Mouse (Mus musculus): ENCODE results near the gene 4933405L10Rik. TPM values are rescaled to one million over a fixed set of nuclear protein-coding genes. Genes with fewer than 3 reads are reported as not detected.

4933405L10Rik gene
- polyA plus RNA-seq, 1 experiment = 0.51 TPM

DNA sequence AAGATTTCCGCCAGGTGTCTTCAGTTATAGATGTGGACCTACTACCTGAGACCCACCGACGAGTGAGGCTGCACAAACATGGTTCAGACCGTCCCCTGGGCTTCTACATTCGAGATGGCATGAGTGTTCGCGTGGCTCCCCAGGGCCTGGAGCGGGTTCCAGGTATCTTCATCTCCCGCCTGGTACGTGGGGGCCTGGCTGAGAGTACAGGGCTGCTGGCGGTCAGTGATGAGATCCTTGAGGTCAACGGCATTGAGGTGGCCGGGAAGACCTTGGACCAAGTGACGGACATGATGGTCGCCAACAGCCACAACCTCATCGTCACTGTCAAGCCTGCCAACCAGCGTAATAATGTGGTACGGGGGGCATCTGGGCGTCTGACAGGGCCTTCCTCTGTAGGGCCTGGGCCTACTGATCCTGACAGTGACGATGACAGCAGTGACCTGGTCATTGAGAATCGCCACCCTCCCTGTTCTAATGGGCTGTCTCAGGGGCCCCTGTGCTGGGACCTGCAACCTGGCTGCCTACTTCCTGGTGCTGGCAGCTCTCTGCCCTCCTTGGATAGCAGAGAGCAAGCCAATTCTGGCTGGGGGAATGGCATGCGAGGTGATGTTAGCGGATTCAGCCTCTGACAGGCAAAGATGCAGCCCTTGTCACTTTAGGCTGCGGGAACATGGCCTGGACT, 4.6 kb upstream of the 4933405L10Rik start:
- Histone ChIP-seq H3K27me3 (ENCODE audit: control insufficient read depth, insufficient read depth, low read length) (no peaks in the 10 kb centered on the region), H3K27ac (ENCODE audit: insufficient read depth, low read length) (peak overlapping the region; percentile 98), H3K4me3 (replicated peaks; ENCODE audit: insufficient read depth, low read depth, low read length) (peak overlapping the region; percentile 99), H3K4me1 (ENCODE audit: control insufficient read depth, insufficient read depth, low read length) (peaks cover 43% of the 10 kb centered on the region)
- WGBS = 39% methylated on average over 24 of the region's 24 CpGs
- DNase-seq = peak; percentile 63
- no peak for TF ChIP-seq CTCF (IDR thresholded peaks at IDR 0.05; ENCODE audit: borderline replicate concordance, insufficient read depth, low read depth, low read length)
- TF ChIP-seq POLR2A (IDR thresholded peaks at IDR 0.05; ENCODE audit: borderline replicate concordance, insufficient read depth, low read length) = no peak

DNA sequence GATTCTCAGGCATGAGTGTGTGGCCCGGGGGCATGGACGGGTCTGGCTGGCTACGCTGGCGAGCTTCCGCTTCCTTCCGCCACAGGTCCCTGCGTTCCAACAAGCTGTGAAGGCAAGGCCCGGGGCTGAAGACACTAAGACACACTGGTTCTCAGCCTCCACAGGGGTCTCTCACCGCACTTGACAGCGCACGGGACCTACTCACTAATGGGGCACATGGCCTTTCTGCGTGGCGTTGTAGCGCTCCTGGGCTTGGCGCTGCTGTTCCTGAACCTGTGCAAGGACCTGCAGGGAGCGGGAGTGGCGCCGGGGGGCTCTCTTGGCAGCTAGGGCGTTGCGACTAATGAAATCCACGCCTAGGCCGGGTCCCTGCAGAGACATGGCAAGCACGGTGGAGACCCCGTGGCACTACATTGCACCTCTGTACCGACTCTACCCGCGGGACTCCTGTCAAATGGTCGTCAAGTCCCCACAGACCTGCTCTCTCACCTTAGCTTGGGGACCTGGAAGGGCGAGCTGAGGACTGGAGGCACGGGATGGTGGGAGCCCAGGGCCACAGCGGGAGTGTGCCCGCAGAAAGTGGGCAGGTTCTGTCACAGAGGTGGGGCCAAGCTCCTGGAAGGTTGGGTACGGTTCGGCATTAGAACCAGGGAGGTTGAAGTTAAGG, 3.2 kb upstream of the 4933405L10Rik start:
- 21% methylated on average over 34 of the region's 34 CpGs for WGBS
- H3K4me1 ChIP-seq (ENCODE audit: control insufficient read depth, insufficient read depth, low read length) = peaks cover 46% of the 10 kb centered on the region

DNA sequence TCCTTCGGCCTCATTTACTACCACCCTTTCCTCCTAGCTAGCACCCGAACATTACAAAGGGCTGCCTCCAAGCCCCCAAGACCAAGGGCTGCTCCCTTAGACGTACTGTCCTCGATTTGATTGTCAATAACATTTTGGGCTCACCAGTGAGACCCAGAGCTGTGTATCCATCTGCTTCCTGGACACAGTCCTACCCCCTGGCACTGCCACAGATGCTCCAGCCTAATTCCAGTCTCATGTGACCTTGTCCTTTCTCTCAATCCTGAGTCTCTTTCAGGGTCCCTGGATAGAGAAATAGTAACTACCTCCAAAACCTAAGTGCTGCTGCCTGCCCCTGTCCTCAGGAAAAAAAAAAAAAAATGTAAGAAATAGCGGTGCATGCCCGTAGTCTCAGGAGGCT, 2.5 kb upstream of the 4933405L10Rik start:
- Histone ChIP-seq H3K4me3 (replicated peaks; ENCODE audit: insufficient read depth, low read depth, low read length) (peak overlapping the region; percentile 27), H3K27ac (ENCODE audit: insufficient read depth, low read length) (peak overlapping the region; percentile 98), H3K27me3 (ENCODE audit: control insufficient read depth, insufficient read depth, low read length) (no peaks in the 10 kb centered on the region), H3K4me1 (ENCODE audit: control insufficient read depth, insufficient read depth, low read length) (peaks cover 40% of the 10 kb centered on the region)
- TF ChIP-seq CTCF (IDR thresholded peaks at IDR 0.05; ENCODE audit: borderline replicate concordance, insufficient read depth, low read depth, low read length) (no peak), POLR2A (IDR thresholded peaks at IDR 0.05; ENCODE audit: borderline replicate concordance, insufficient read depth, low read length) (peak; percentile 39; the same call in 1 of the 2 replicates)
- 9% methylated on average over 6 of the region's 6 CpGs for WGBS
- peak; percentile 88 to 92 for DNase-seq

More for the DNA sequence above, 3.2 kb upstream of the 4933405L10Rik start:
- Histone ChIP-seq H3K4me3 (replicated peaks; ENCODE audit: insufficient read depth, low read depth, low read length) (peak overlapping the region; percentile 23), H3K27me3 (ENCODE audit: control insufficient read depth, insufficient read depth, low read length) (no peaks in the 10 kb centered on the region), H3K27ac (ENCODE audit: insufficient read depth, low read length) (peak overlapping the region; percentile 98)
- no peak for TF ChIP-seq CTCF (IDR thresholded peaks at IDR 0.05; ENCODE audit: borderline replicate concordance, insufficient read depth, low read depth, low read length)
- no peak for TF ChIP-seq POLR2A (IDR thresholded peaks at IDR 0.05; ENCODE audit: borderline replicate concordance, insufficient read depth, low read length)
- DNase-seq = peak; percentile 57 to 69

DNA sequence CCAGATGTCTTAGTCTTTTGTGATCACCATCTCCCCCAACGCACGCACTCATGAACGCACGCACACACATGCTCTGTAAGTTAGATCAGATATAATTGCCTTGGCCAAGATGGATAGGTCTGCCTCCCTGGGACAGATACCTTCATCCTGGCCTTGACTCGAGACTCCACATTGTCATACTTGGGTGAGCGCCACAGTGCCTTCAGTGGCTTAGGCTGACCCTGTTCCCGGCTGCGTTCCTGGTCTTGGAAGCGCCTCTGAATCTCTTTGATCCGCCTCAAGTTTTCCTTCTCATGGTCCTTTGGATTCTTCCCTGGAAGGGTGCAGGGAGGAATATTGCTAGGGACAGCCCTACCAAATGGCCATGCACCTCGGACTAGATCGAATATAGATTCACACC, 1.0 kb upstream of the 4933405L10Rik start:
- Histone ChIP-seq H3K27me3 (ENCODE audit: control insufficient read depth, insufficient read depth, low read length) (no peaks in the 10 kb centered on the region), H3K27ac (ENCODE audit: insufficient read depth, low read length) (no peak overlapping the region), H3K4me1 (ENCODE audit: control insufficient read depth, insufficient read depth, low read length) (peaks cover 40% of the 10 kb centered on the region), H3K4me3 (replicated peaks; ENCODE audit: insufficient read depth, low read depth, low read length) (no peak overlapping the region)
- peak; percentile 44 to 47 for DNase-seq
- 28% methylated on average over 12 of the region's 12 CpGs for WGBS
- TF ChIP-seq CTCF (IDR thresholded peaks at IDR 0.05; ENCODE audit: borderline replicate concordance, insufficient read depth, low read depth, low read length) (no peak), POLR2A (IDR thresholded peaks at IDR 0.05; ENCODE audit: borderline replicate concordance, insufficient read depth, low read length) (no peak)

DNA sequence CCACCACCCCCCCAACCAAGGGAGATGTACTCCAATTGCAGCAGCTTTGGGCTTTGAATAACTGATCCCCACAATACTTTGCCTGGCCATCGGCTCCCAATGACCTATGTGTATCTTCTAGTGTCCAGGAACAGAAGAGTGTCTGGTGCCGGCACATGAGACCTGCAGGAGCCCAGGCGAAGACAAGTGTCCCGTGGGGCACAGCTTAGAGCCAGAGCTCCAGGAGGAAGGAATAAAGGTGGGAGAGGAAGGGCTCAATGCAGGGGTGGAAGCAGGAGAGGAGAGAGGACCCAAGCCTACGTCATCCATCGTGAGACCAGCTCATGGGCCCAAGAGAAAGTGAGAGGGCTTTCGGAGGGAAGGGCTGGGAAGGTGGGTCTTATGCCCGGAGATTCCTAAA, 1.2 kb downstream of the 4933405L10Rik start:
- Histone ChIP-seq H3K27ac (ENCODE audit: insufficient read depth, low read length) (no peak overlapping the region), H3K4me1 (ENCODE audit: control insufficient read depth, insufficient read depth, low read length) (peaks cover 28% of the 10 kb centered on the region), H3K4me3 (replicated peaks; ENCODE audit: insufficient read depth, low read depth, low read length) (no peak overlapping the region), H3K27me3 (ENCODE audit: control insufficient read depth, insufficient read depth, low read length) (no peaks in the 10 kb centered on the region)
- DNase-seq = no peak
- 94% methylated on average over 8 of the region's 8 CpGs for WGBS
- TF ChIP-seq CTCF (IDR thresholded peaks at IDR 0.05; ENCODE audit: borderline replicate concordance, insufficient read depth, low read depth, low read length) = no peak
- TF ChIP-seq POLR2A (IDR thresholded peaks at IDR 0.05; ENCODE audit: borderline replicate concordance, insufficient read depth, low read length) = no peak

DNA sequence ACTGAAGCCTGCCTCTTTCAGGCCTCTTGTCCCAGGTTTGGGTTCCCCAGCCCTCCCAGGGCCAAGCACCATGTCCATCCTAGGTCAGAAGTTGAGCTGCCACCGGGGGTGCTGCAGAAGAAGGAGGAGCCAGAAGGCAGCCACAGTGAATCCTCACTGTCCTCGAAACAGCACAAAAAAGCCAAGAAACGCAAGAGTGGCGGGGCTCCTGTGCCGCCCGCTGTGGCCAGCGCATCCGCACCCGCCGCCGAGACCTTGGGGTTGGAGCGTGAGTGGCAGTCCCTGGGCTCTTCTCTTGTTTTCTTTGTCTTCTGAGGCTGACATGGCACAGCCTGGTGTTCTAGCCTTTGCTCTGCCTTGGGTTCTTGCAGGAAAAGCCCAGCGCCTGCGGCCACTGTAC, 1.9 kb downstream of the 4933405L10Rik start:
- no peaks in the 10 kb centered on the region for H3K27me3 ChIP-seq (ENCODE audit: control insufficient read depth, insufficient read depth, low read length)
- TF ChIP-seq CTCF (IDR thresholded peaks at IDR 0.05; ENCODE audit: borderline replicate concordance, insufficient read depth, low read depth, low read length) (no peak), POLR2A (IDR thresholded peaks at IDR 0.05; ENCODE audit: borderline replicate concordance, insufficient read depth, low read length) (no peak)

DNA sequence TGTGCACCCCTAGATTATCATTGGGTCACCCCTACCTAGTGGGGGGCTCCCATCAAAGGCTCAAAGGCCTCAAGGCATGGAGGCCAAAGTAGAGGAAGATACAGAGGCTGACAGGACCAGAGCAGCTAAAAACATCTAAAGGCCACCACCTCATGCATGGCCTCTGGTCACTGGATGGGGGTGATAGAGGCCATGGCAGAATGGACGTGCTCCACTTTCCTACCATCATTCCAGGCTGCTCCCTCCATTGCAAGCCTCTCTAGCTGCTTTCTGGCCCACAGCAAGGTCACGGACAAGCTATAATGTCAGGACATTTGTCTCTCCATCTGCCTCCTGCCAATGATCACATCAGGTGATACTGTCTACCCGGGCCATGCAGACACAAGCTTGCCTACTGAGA, 4.8 kb downstream of the 4933405L10Rik start:
- DNase-seq = no peak
- WGBS = 73% methylated on average over 3 of the region's 3 CpGs
- Histone ChIP-seq H3K27ac (ENCODE audit: insufficient read depth, low read length) (no peak overlapping the region), H3K27me3 (ENCODE audit: control insufficient read depth, insufficient read depth, low read length) (no peaks in the 10 kb centered on the region), H3K4me1 (ENCODE audit: control insufficient read depth, insufficient read depth, low read length) (peaks cover 6% of the 10 kb centered on the region), H3K4me3 (replicated peaks; ENCODE audit: insufficient read depth, low read depth, low read length) (no peak overlapping the region)
- no peak for TF ChIP-seq CTCF (IDR thresholded peaks at IDR 0.05; ENCODE audit: borderline replicate concordance, insufficient read depth, low read depth, low read length)
- TF ChIP-seq POLR2A (IDR thresholded peaks at IDR 0.05; ENCODE audit: borderline replicate concordance, insufficient read depth, low read length) = no peak

More for the DNA sequence above, 1.9 kb downstream of the 4933405L10Rik start:
- no peak overlapping the region for H3K4me3 ChIP-seq (replicated peaks; ENCODE audit: insufficient read depth, low read depth, low read length)
- 76% methylated on average over 14 of the region's 14 CpGs for WGBS
- DNase-seq = no peak
- H3K4me1 ChIP-seq (ENCODE audit: control insufficient read depth, insufficient read depth, low read length) = peaks cover 22% of the 10 kb centered on the region
- no peak overlapping the region for H3K27ac ChIP-seq (ENCODE audit: insufficient read depth, low read length)

DNA sequence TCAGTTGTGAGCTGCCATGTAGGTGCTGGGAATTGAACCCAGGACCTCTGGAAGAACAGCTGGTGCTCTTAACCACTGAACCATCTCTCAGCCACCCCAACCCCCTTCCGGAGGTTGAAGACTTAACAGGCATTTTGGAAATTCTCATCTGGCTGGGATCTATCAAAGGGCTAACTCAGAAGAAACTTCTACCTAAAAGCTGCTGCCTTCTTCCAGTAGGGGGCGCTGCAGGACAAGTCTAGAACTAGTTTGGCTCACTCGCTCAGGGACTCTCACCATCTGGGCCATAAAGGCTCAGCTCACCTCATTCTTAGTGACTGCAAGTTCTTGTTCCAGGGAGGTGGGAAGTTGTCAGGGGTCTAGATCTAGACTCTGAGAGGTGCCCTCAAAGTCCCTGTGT, 6.7 kb downstream of the 4933405L10Rik start:
- peak; percentile 83 to 90 for DNase-seq
- Histone ChIP-seq H3K27me3 (ENCODE audit: control insufficient read depth, insufficient read depth, low read length) (no peaks in the 10 kb centered on the region), H3K4me1 (ENCODE audit: control insufficient read depth, insufficient read depth, low read length) (no peaks in the 10 kb centered on the region), H3K27ac (ENCODE audit: insufficient read depth, low read length) (no peak overlapping the region), H3K4me3 (replicated peaks; ENCODE audit: insufficient read depth, low read depth, low read length) (no peak overlapping the region)
- peak; percentile 90 for TF ChIP-seq CTCF (IDR thresholded peaks at IDR 0.05; ENCODE audit: borderline replicate concordance, insufficient read depth, low read depth, low read length)
- TF ChIP-seq POLR2A (IDR thresholded peaks at IDR 0.05; ENCODE audit: borderline replicate concordance, insufficient read depth, low read length) = no peak
- 4% methylated on average over 3 of the region's 3 CpGs for WGBS
